Mouse (Mus musculus) cerebellum, adult 2 months (tissue): ENCODE measurements around the gene Car5a.

Source experiments
- CTCF ChIP-seq: fragments of 200-500 bp; IDR thresholded peaks from 2 replicates; pipeline ENCODE4 v1.5.1; 2011; ENCODE audit warnings: low read depth, mild to moderate bottlenecking, control low read depth, low read length, moderate library complexity, borderline replicate concordance; ENCODE audit not compliant: insufficient read depth
- POLR2A ChIP-seq: fragments of 200-500 bp; IDR thresholded peaks from 2 replicates; pipeline ENCODE4 v1.6.1; 2011; ENCODE audit warnings: low read length, control low read depth, borderline replicate concordance; ENCODE audit not compliant: insufficient read depth

- TF ChIP-seq CTCF, result no peak
- TF ChIP-seq POLR2A, result no peak
Measured at GRCm38 (mm10) chr8:121964716-121965512, 20.2 kb upstream of the Car5a start.
